Mouse (Mus musculus) left cerebral cortex, postnatal 10 days (tissue): ENCODE results near the gene Syce3. TPM values are rescaled to one million over a fixed set of nuclear protein-coding genes. Genes with fewer than 3 reads are reported as not detected.

ENCODE experiments used
- DNase-seq, 2 experiments: peaks; one replicate each; pipeline ENCODE4 v3.0.0; 2021 to 2022; ENCODE audit warnings: low spot score in 2 of 2, mixed read lengths in 1 of 2; ENCODE audit errors: extremely low spot score in 1 of 2
- intact Hi-C: fragments of 180-260 bp; cut with DNase I; formaldehyde crosslinking; loops from one replicate; pipeline ENCODE4 v1.15.1; 2025
- total RNA-seq, 2 experiments: library from RNA; stranded (reverse); gene quantifications; 2 replicates each; pipeline ENCODE4 v1.2.3; 2021

The Syce3 gene
- total RNA-seq, 2 experiments from 2014 or later, result not detected

- intact Hi-C loops, result no loop called here
- no peak for DNase-seq
These were observed 33.3 kb downstream of the Syce3 start, which contains the start of gene Tymp for GRCm38 (mm10) chr15:89376957-89377356. TSS of gene Tymp (minus strand) at chr15:89377039.

GRCm38 (mm10) chr15:89376040-89376439 lies 34.3 kb downstream of the Syce3 start:
- intact Hi-C loops, result no loop called here
- no peak for DNase-seq

GRCm38 (mm10) chr15:89374801-89375534 lies 35.3 kb downstream of the Syce3 start:
- intact Hi-C loops, result no loop called here
- no peak for DNase-seq

- intact Hi-C loops, result no loop called here
These were observed 36.0 kb downstream of the Syce3 start for GRCm38 (mm10) chr15:89374340-89374739.

GRCm38 (mm10) chr15:89373762-89374248 lies 36.5 kb downstream of the Syce3 start, which contains the start of gene Sco2:
TSS of gene Sco2 (minus strand) at chr15:89373846.
- intact Hi-C loops, result no loop called here
- peak; percentile 92 to 96 for DNase-seq

More at GRCm38 (mm10) chr15:89374340-89374739, 36.0 kb downstream of the Syce3 start:
- DNase-seq, result no peak

- DNase-seq, result peak; percentile 77 to 91
- intact Hi-C loops, result no loop called here
These were observed 37.1 kb downstream of the Syce3 start for GRCm38 (mm10) chr15:89373027-89373761.

GRCm38 (mm10) chr15:89372536-89372935 lies 37.8 kb downstream of the Syce3 start:
- intact Hi-C loops, result no loop called here
- no peak for DNase-seq

GRCm38 (mm10) chr15:89372068-89372467 lies 38.2 kb downstream of the Syce3 start:
- no peak for DNase-seq
- intact Hi-C loops, result no loop called here

- intact Hi-C loops, result no loop called here
- no peak for DNase-seq
These were observed 45.2 kb downstream of the Syce3 start for GRCm38 (mm10) chr15:89365141-89365551.

GRCm38 (mm10) chr15:89363051-89363450 lies 47.3 kb downstream of the Syce3 start:
- intact Hi-C loops, result no loop called here
- no peak for DNase-seq

- intact Hi-C loops, result no loop called here
- DNase-seq, result no peak
These were observed 51.5 kb downstream of the Syce3 start for GRCm38 (mm10) chr15:89358784-89359183.

GRCm38 (mm10) chr15:89356372-89356771 lies 53.9 kb downstream of the Syce3 start:
- intact Hi-C loops, result no loop called here
- DNase-seq, result peak; percentile 79 to 93

- DNase-seq, result peak; percentile 92 to 96
- intact Hi-C loops, result no loop called here
These were observed 54.8 kb downstream of the Syce3 start, which contains the start of the genes Lmf2 and Ncaph2 for GRCm38 (mm10) chr15:89355241-89356187. TSS of gene Lmf2 (minus strand) at chr15:89355659. TSS of gene Ncaph2 (plus strand) at chr15:89355719.

GRCm38 (mm10) chr15:89354455-89354854 lies 55.8 kb downstream of the Syce3 start:
- intact Hi-C loops, result no loop called here
- no peak for DNase-seq

GRCm38 (mm10) chr15:89353837-89354236 lies 56.5 kb downstream of the Syce3 start:
- no peak for DNase-seq
- intact Hi-C loops, result no loop called here

GRCm38 (mm10) chr15:89352795-89353194 lies 57.5 kb downstream of the Syce3 start:
- intact Hi-C loops, result no loop called here
- no peak for DNase-seq

GRCm38 (mm10) chr15:89352054-89352453 lies 58.2 kb downstream of the Syce3 start:
- no peak for DNase-seq
- intact Hi-C loops, result no loop called here

GRCm38 (mm10) chr15:89351302-89351701 lies 59.0 kb downstream of the Syce3 start:
- intact Hi-C loops, result no loop called here
- DNase-seq, result no peak

- intact Hi-C loops, result no loop called here
- DNase-seq, result no peak
These were observed 59.9 kb downstream of the Syce3 start for GRCm38 (mm10) chr15:89350447-89350846.
